Comparison of ENCODE assay signal across 24 mouse cellular contexts in genomic region chr13:37436267-37437013, GRCm38 (mm10).
A peak's percentile ranks its signal among the peaks of the same experiment; 100 is the strongest.
DNase-seq lines count a peak whose midpoint lies in the region; ATAC-seq and TF ChIP-seq lines count a peak whose summit lies in the region.
"Had no signal": no experiment of that assay in that cellular context is flagged by ENCODE, and none has a peak within 500 bp of the region (broad histone marks: within the 10 kb centered on the region; RNA-seq: fewer than 3 reads in every experiment).

No protein-coding gene starts in this region.

- DNase-seq in embryo, embryonic 10 days (ENCODE audit: low spot score), result peak; percentile 8
- DNase-seq in embryo, embryonic 9.5 days (ENCODE audit: extremely low spot score), result no peak
- DNase-seq in heart, postnatal 14 days, result no peak
- peak; percentile 99 for DNase-seq in R1 (ENCODE audit: low read depth, low spot score)
- no peak for DNase-seq in cerebellum, adult 8-10 months
- no peak for DNase-seq in testis, postnatal 10 days (ENCODE audit: low spot score)
- DNase-seq: adrenal gland, adult 2 months; adrenal gland, postnatal 25 days; B cell, adult 2 months; cerebellum, adult 18-20 months; cerebellum, postnatal 36 days; forebrain, postnatal 0 days; gastrocnemius, postnatal 14 days; heart, adult 2 months; kidney, adult 2 months had no signal

- 0 out of 2 replicates have a peak overlapping the region, but pooled peaks have one; percentile 7 for H3K4me2 ChIP-seq in heart, embryonic 13.5 days
- H3K4me2 ChIP-seq: embryonic facial prominence, embryonic 12.5 days; forebrain, embryonic 13.5 days; heart, embryonic 15.5 days; hindbrain, embryonic 15.5 days had no signal

- ATAC-seq in heart, embryonic 13.5 days (ENCODE audit: extremely low read depth, insufficient number of reproducible peaks, low FRiP score, low TSS enrichment), result no peak
- ATAC-seq: CD4-positive, CD25-positive, alpha-beta regulatory T cell, adult 4 months; forebrain, embryonic 13.5 days; forebrain, postnatal 0 days; intestine, embryonic 16.5 days had no signal

- H3K9me3 ChIP-seq in heart, embryonic 13.5 days, result no peaks in the 10 kb centered on the region
- no peaks in the 10 kb centered on the region for H3K9me3 ChIP-seq in E14TG2a.4 (ENCODE audit: low read length)
- H3K9me3 ChIP-seq: forebrain, embryonic 13.5 days; G1E; heart, embryonic 15.5 days; hindbrain, embryonic 15.5 days had no signal

- 20% methylated on average over 18 of the region's 18 CpGs for WGBS in heart, embryonic 13.5 days

- no peak overlapping the region for H3K27ac ChIP-seq in heart, embryonic 13.5 days (replicated peaks)
- H3K27ac ChIP-seq: embryonic facial prominence, embryonic 12.5 days; forebrain, embryonic 13.5 days; heart, embryonic 15.5 days; hindbrain, embryonic 15.5 days had no signal

- peaks cover 23% of the 10 kb centered on the region for H3K27me3 ChIP-seq in heart, embryonic 13.5 days (replicated peaks)
- no peaks in the 10 kb centered on the region; the same call in 1 of the 2 replicates for H3K27me3 ChIP-seq in E14TG2a.4 (ENCODE audit: insufficient read depth, low read length)

- no peak overlapping the region for H3K4me3 ChIP-seq in heart, embryonic 13.5 days
- peak overlapping the region; percentile 74 for H3K4me3 ChIP-seq in E14TG2a.4 (replicated peaks; ENCODE audit: low read length)
- H3K4me3 ChIP-seq: embryonic facial prominence, embryonic 12.5 days; forebrain, embryonic 13.5 days; heart, adult 2 months; heart, embryonic 15.5 days; hindbrain, embryonic 15.5 days had no signal

- no peak overlapping the region for H3K9ac ChIP-seq in heart, embryonic 13.5 days
- H3K9ac ChIP-seq: embryonic facial prominence, embryonic 12.5 days; forebrain, embryonic 13.5 days; forebrain, postnatal 0 days; heart, embryonic 15.5 days; hindbrain, embryonic 15.5 days had no signal

- peaks cover 32% of the 10 kb centered on the region for H3K4me1 ChIP-seq in heart, embryonic 13.5 days
- peaks cover 86% of the 10 kb centered on the region for H3K4me1 ChIP-seq in E14TG2a.4 (replicated peaks; ENCODE audit: low read depth, low read length)

- intact Hi-C loops in heart, postnatal 14 days (cut with DNase I), result no loop called here

- no peak for TF ChIP-seq CTCF in E14TG2a.4 (conservative IDR thresholded peaks at IDR 0.05; ENCODE audit: low read length)

- H3K36me3 ChIP-seq in heart, embryonic 13.5 days, result no peaks in the 10 kb centered on the region
- H3K36me3 ChIP-seq in E14TG2a.4 (ENCODE audit: insufficient read depth, low read length), result no peaks in the 10 kb centered on the region
- H3K36me3 ChIP-seq: embryonic facial prominence, embryonic 12.5 days; G1E; heart, embryonic 15.5 days; hindbrain, embryonic 15.5 days had no signal

Comparison
In these comparisons a context has a peak if more than half of its experiments do, and no peak if none do; other contexts are left out.
1. DNase-seq: peak in embryo, embryonic 10 days (single experiment) and R1 (single experiment); none in embryo, embryonic 9.5 days (single experiment), heart, postnatal 14 days (0 of 2), cerebellum, adult 8-10 months (single experiment) and testis, postnatal 10 days (single experiment).